Mouse (Mus musculus) CD4-positive, CD25-positive, alpha-beta regulatory T cell (primary cell): ENCODE measurements around the gene Dhfr. TPM values are rescaled to one million over a fixed set of nuclear protein-coding genes. Genes with fewer than 3 reads are reported as not detected.

Source experiments
- polyA plus RNA-seq: library from polyadenylated mRNA; unstranded; fragments of 100-300 nt; shearing (Covaris generic); gene quantifications from one replicate; pipeline ENCODE4 v1.2.1, GENCODE M21; 2017

Gene Dhfr
- polyA plus RNA-seq: 3.0 TPM

GRCm38 (mm10) chr13:92354456-92355271, at the start of gene Dhfr, which contains the start of gene Msh3:
TSS of gene Dhfr (plus strand) at chr13:92354726.
TSS of gene Msh3 (minus strand) at chr13:92355003.

DNA sequence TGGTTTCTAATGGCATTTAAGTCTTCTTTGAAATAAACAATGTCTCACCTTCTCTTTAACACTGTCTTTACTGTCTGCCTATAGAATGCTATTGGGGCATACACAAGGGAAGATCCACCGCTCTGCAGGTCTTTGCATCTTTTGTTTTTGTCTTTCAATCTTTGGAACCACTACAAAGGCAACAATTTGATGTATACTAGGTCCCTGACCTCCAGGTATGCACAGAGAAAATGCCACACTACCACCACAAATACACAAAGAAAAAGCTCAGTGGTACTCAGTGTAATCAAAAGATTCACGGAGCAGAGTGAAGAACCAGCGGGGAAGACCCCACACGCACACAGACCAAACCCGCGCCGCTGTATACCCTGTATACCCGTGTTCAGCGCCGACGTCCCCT, 48.8 kb upstream of the Dhfr start, which contains the start of gene Gm20379:
Gene Gm20379, plus strand, starts transcription at position 301 of the 400 bp plus-strand sequence.

DNA sequence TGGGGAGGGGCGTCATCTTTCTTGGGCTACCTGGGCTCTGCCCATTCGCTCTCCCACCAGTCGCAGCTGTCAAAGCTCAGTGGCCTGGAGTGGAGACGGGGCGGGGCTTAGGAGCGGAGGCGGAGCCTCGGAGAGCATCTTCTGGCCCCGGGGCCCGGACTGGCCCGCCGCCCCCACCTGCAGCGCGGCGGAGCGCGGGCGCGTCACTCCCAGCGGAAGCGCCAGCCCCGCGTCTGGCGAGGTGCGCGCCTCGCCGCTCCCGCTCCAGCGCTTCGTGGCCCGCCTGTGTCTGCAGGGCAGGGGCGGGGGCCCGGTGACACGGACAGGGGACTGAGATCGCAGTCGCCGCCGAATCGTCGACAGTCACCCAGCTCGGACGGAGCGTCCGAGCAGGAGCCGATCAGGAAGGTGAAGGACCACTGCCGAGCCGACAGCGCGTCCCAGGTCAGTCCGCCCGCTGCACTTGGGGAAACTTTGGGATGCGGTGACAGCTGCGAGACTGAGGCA, 71.3 kb downstream of the Dhfr start, which contains the start of gene Ankrd34b:
Gene Ankrd34b, plus strand, starts transcription at position 139 of the 507 bp plus-strand sequence.

Other genes with a start within 250 kb of the Dhfr start
- 5.0 TPM for gene Rasgrf2, start 223.1 kb upstream of the Dhfr start, polyA plus RNA-seq
- 1.3 TPM for gene Gm20379, start 48.7 kb upstream of the Dhfr start, polyA plus RNA-seq
- gene Msh3, start 277 bp downstream of the Dhfr start, polyA plus RNA-seq: 45.0 TPM
- gene Ankrd34b, start 71.2 kb downstream of the Dhfr start, polyA plus RNA-seq: 0.07 TPM
- gene Fam151b, start 129.3 kb downstream of the Dhfr start, polyA plus RNA-seq: 5.5 TPM
- gene Zfyve16, start 176.1 kb downstream of the Dhfr start, polyA plus RNA-seq: 11.4 TPM
- gene Spz1, start 221.4 kb downstream of the Dhfr start, polyA plus RNA-seq: not detected